Mouse (Mus musculus) hindbrain, embryonic 16.5 days (tissue): ENCODE results near the gene AC131692.1. TPM values are rescaled to one million over a fixed set of nuclear protein-coding genes. Genes with fewer than 3 reads are reported as not detected.

Experiments
- ATAC-seq: fragments of 200-750 bp; cut with Nextera tagmentation; 2 replicates; pipeline ENCODE4 v1.8.0; 2017; ENCODE audit warnings: moderate TSS enrichment, moderate library complexity
- H3K27ac ChIP-seq: fragments of 300-500 bp; sonication (generic); 2 replicates; pipeline ENCODE4 v1.5.1; 2014; ENCODE audit warnings: low read depth, mild to moderate bottlenecking, control low read depth, low read length, moderate library complexity
- H3K27me3 ChIP-seq: fragments of 300-500 bp; sonication (generic); replicated peaks from 2 replicates; pipeline ENCODE4 v1.6.1; 2014; ENCODE audit warnings: low read length; ENCODE audit not compliant: control insufficient read depth, insufficient read depth
- H3K36me3 ChIP-seq: fragments of 300-500 bp; sonication (generic); 2 replicates; pipeline ENCODE4 v1.6.1; 2014; ENCODE audit warnings: mild to moderate bottlenecking, low read length, moderate library complexity, mixed read lengths; ENCODE audit not compliant: control insufficient read depth, insufficient read depth
- H3K4me1 ChIP-seq: fragments of 300-500 bp; sonication (generic); 2 replicates; pipeline ENCODE4 v1.6.1; 2014; ENCODE audit warnings: low read depth, low read length; ENCODE audit not compliant: control insufficient read depth, insufficient read depth
- H3K4me2 ChIP-seq: fragments of 300-500 bp; sonication (generic); 2 replicates; pipeline ENCODE4 v1.6.1; 2014; ENCODE audit warnings: mild to moderate bottlenecking, low read length, control low read depth, moderate library complexity
- H3K4me3 ChIP-seq: fragments of 300-500 bp; sonication (generic); 2 replicates; pipeline ENCODE4 v1.5.1; 2014; ENCODE audit warnings: mild to moderate bottlenecking, low read length, control low read depth, moderate library complexity
- H3K9ac ChIP-seq: fragments of 300-500 bp; sonication (generic); 2 replicates; pipeline ENCODE4 v1.6.1; 2014; ENCODE audit warnings: low read depth, mild to moderate bottlenecking, control low read depth, low read length, moderate library complexity
- H3K9me3 ChIP-seq: fragments of 300-500 bp; sonication (generic); 2 replicates; pipeline ENCODE4 v1.6.1; 2014; ENCODE audit warnings: mild to moderate bottlenecking, low read length, moderate library complexity; ENCODE audit not compliant: control insufficient read depth
- WGBS: fragments of 180-500 bp; shearing (Covaris S2); extraction: QIAGEN DNeasy Blood & Tissue Kit; methylation state at CpG from one replicate; pipeline ENCODE4 v1.1.7; 2014; 5-methylcytosine and 5-hydroxymethylcytosine counted together
- polyA plus RNA-seq: library from polyadenylated mRNA; unstranded; fragments of >200 nt; fragmentation: Nextera tagmentation; extraction: Ambion mirVana; gene quantifications from 2 replicates; pipeline ENCODE4 v1.2.1, GENCODE M21; 2015

Gene AC131692.1
- polyA plus RNA-seq, 1 experiment from 2014 or later = not detected

DNA sequence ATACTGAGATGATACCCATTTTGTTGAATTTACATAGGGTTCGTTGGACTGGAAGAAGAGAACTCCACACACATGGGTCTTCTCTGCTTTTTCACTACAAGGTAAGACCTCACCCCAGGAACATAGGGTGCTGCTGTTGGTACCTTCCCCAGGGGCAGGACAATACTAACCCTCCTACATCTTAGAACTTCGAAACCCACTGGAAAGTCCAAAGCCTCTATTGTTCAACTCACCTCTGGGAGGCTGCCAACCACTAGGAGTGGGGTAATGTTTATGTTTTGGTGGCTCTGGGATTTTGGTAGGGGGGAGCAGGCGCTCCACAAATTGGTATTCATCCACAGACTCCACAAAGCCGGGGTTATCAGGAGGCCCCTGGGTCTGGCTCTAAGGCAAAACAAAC, 37.5 kb upstream of the AC131692.1 start:
- Histone ChIP-seq H3K4me3 (peak overlapping the region; percentile 63), H3K27me3 (no peaks in the 10 kb centered on the region), H3K4me2 (peak overlapping the region; percentile 86), H3K4me1 (peaks cover 20% of the 10 kb centered on the region), H3K36me3 (peaks cover 30% of the 10 kb centered on the region), H3K9me3 (no peaks in the 10 kb centered on the region), H3K27ac (no peak overlapping the region), H3K9ac (peak overlapping the region; percentile 85)
- 47% methylated on average over 4 of the region's 4 CpGs for WGBS
- ATAC-seq = no peak

DNA sequence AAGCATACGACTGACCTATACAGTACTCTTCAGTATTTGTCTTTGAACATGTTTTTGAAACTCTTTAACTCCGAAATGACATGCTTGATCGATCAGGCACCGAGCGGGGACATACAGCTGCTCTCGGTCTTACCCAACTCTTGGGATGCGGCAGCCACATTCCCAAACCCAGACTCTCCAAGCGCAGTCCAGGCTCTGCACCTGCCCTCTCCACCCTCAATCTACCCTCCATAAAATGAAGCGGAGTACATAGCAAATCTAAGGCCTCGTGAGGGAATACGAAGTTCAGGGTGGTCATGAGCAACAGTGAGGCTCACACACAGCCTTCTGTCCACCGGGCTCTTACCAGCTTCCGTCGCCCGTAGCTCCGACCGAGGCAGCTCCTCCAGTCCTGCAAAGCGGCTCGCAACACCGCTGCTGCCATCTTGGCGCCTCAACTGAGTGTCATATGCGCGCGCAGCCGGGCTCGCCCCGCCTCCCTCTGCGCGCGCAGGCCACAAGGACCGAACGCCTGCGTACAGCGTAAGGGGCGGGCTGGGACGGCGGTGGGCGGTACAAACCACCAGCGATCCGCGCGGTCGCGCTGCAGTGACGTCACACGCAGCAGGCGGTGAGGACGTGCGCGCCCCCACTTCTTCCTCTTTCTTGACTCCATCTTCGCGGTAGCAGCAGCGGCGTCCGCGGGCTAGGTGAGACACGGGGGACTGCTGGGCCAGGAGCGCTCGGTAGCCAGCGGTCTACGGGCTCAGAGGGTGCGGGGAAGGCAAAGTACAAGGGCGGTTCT, 36.7 kb upstream of the AC131692.1 start, which contains the start of the genes Mrpl49 and Fau:
Gene Mrpl49 (minus strand): TSS at position 473 of the 784 bp plus-strand sequence.
Gene Fau (plus strand): TSS at position 532 of the 784 bp plus-strand sequence.
- Histone ChIP-seq H3K36me3 (peaks cover 24% of the 10 kb centered on the region), H3K27ac (peak within 1 kb of the TSS; percentile 80), H3K4me3 (peak within 1 kb of the TSS; percentile 63), H3K9ac (peak within 1 kb of the TSS; percentile 89), H3K27me3 (no peaks in the 10 kb centered on the region), H3K4me1 (peaks cover 28% of the 10 kb centered on the region), H3K4me2 (peak within 1 kb of the TSS; percentile 90), H3K9me3 (no peaks in the 10 kb centered on the region)
- peak; percentile 89 for ATAC-seq
- under 1% methylated on average over 50 of the region's 63 CpGs for WGBS

DNA sequence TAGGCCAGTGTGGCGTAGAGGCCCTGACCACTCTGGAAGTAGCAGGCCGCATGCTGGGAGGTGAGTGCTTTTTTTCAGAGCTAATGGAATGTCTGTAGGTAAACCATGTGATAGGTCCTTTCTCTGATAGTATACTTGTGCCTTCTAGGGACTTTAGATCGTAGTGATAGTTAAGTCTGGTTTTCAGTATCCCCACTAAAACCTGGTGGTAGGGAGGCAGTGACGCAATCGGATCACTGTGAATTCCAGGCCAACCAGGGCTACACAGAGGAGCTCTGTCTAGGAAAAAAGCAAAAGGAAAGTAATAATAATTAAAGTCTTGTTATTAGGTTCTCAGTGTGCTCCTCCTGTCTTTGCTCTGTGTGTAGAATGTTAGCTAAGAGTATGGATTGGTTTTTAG, 35.7 kb upstream of the AC131692.1 start:
- peak overlapping the region; percentile 63 for H3K4me3 ChIP-seq
- WGBS = 34% methylated on average over 5 of the region's 5 CpGs
- peaks cover 15% of the 10 kb centered on the region for H3K36me3 ChIP-seq
- peak overlapping the region; percentile 90 for H3K4me2 ChIP-seq
- H3K27me3 ChIP-seq = no peaks in the 10 kb centered on the region
- H3K4me1 ChIP-seq = peaks cover 34% of the 10 kb centered on the region
- H3K9me3 ChIP-seq = no peaks in the 10 kb centered on the region
- ATAC-seq = no peak
- H3K27ac ChIP-seq = no peak overlapping the region
- H3K9ac ChIP-seq = peak overlapping the region; percentile 89

DNA sequence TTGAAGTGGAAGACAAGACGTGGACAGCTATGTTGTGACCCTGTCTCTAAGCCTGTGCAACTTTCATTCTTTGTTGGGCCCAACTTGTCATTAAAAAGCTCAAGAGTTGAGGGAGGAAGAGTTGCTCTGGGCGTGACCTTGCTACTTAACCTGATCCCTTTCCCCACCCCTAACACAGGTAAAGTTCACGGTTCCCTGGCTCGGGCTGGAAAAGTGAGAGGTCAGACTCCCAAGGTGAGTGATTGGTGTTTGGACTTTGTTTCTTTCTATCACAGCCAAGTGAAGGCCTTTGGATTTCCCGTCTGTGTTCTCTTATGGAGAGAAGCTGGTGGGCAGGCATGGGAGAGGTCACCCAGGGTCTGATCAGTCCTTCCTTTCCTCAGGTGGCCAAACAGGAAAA, 35.3 kb upstream of the AC131692.1 start:
- no peak for ATAC-seq

DNA sequence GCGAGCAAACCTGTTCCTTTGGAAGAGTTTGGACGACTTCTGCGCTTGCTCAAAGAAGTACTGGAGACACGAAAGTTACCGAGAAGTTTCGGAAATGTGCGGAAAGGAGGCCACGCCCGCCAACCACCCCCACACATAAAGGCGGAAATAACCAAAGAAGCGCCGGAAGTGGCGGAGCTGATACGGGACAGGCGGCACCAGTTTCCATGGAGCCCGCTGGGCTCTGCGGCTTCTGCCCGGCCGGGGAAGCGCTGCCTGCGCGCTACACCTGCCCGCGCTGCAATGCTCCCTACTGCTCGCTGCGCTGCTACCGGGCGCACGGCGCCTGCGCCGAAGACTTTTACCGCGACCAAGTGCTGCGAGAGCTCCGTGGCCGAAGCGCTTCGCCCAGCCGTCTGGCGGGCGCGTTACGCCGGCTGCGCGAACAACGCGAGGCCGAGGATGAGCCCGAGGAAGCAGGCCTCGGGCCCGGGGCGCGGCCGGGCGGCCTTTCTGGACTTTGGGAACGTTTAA, 33.1 kb upstream of the AC131692.1 start, which contains the start of gene Znhit2:
Gene Znhit2 (plus strand): TSS at position 172 of the 513 bp plus-strand sequence.
- Histone ChIP-seq H3K36me3 (no peaks in the 10 kb centered on the region), H3K27me3 (no peaks in the 10 kb centered on the region), H3K9me3 (no peaks in the 10 kb centered on the region), H3K4me1 (peaks cover 44% of the 10 kb centered on the region), H3K4me2 (peak within 1 kb of the TSS; percentile 100), H3K27ac (peak within 1 kb of the TSS; percentile 87), H3K9ac (peak within 1 kb of the TSS; percentile 87), H3K4me3 (peak within 1 kb of the TSS; percentile 71)
- peak; percentile 73 for ATAC-seq
- WGBS = under 1% methylated on average over 54 of the region's 58 CpGs

More for the DNA sequence above, 35.3 kb upstream of the AC131692.1 start:
- Histone ChIP-seq H3K4me2 (peak overlapping the region; percentile 90), H3K27me3 (no peaks in the 10 kb centered on the region), H3K4me3 (no peak overlapping the region; the same call in 1 of the 2 replicates), H3K4me1 (peaks cover 39% of the 10 kb centered on the region), H3K27ac (no peak overlapping the region), H3K36me3 (peaks cover 10% of the 10 kb centered on the region; the same call in 1 of the 2 replicates), H3K9me3 (no peaks in the 10 kb centered on the region), H3K9ac (no peak overlapping the region; the same call in 1 of the 2 replicates)
- WGBS = 91% methylated on average over 5 of the region's 5 CpGs

DNA sequence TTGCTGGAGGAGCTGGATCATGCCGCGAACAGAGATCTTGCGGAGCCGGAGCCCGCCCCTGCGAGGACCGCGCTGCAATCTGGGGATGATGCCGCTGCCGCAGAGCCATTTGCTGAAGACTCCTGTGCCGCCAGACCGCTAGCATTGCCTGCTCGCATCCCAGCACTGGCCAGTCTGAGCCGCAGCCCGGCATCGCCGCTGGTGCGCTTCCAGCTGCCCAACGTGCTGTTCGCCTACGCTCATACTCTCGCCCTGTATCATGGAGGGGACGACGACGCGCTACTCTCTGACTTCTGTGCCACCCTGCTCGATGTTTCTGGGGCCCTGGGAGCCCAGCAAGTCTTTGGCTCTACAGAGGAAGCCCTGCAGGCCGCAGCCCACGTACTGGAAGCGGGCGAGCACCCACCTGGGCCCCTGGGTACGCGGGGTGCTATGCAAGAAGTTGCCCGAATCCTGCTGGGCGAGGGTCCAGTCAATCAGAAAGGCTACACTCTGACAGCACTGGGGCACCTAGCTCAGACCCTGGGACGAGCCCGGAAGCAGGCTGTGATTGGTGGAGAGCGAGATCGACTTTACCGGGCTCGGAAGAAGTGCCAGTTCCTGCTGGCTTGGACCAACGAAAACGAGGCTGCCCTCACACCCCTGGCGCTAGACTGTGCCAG, 32.4 kb upstream of the AC131692.1 start:
- H3K36me3 ChIP-seq = no peaks in the 10 kb centered on the region
- peak overlapping the region; percentile 71 for H3K4me3 ChIP-seq
- H3K4me1 ChIP-seq = peaks cover 44% of the 10 kb centered on the region
- H3K4me2 ChIP-seq = peak overlapping the region; percentile 100
- peak overlapping the region; percentile 87 for H3K9ac ChIP-seq
- H3K27ac ChIP-seq = peak overlapping the region; percentile 87
- 2% methylated on average over 37 of the region's 44 CpGs for WGBS
- no peaks in the 10 kb centered on the region for H3K9me3 ChIP-seq
- ATAC-seq = peak; percentile 9; the same call in 1 of the 2 replicates
- no peaks in the 10 kb centered on the region for H3K27me3 ChIP-seq

DNA sequence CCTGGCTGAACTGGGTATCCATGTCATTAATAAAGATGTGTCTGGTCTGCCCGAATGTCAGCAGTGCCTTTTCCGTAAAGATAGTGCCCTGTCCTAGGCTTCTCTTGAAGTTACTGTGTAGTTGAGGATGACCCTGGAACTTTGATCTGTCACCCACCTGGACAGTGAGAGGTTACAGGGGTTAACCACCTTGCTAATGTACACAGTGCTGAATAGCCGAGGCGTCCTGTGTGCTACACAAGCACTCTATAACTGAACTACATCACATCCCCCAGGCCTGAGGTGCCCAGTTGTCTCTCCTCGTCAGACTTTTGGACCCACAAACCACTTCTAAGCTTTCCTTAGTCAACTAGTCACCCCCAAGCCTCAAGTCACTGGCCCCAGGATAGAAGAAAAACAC, 31.8 kb upstream of the AC131692.1 start:
- Histone ChIP-seq H3K9me3 (no peaks in the 10 kb centered on the region), H3K4me3 (peak overlapping the region; percentile 71), H3K27ac (no peak overlapping the region), H3K36me3 (no peaks in the 10 kb centered on the region), H3K4me2 (peak overlapping the region; percentile 100), H3K27me3 (no peaks in the 10 kb centered on the region), H3K9ac (peak overlapping the region; percentile 87), H3K4me1 (peaks cover 42% of the 10 kb centered on the region)
- no peak for ATAC-seq
- WGBS = 74% methylated on average over 5 of the region's 5 CpGs

DNA sequence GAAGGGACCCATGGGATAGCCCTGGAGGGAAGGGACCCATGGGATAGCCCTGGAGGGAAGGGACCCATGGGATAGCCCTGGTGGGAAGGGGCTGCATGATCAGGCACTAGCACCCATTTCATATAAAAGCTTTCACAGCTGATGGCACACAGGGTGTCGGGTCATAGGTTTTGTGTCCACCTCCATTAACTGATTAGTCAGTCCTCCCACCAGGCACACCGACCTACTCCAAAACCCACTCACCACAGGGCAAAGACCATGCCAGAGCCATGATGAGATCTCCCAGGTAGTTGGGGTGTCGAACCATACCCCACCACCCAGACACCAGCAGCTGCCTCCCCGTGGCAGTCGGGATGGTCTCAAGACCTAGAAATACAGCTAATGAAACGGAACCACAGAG, 31.1 kb upstream of the AC131692.1 start:
- Histone ChIP-seq H3K27me3 (no peaks in the 10 kb centered on the region), H3K36me3 (no peaks in the 10 kb centered on the region), H3K4me2 (peak overlapping the region; percentile 100; the same call in 1 of the 2 replicates), H3K27ac (no peak overlapping the region), H3K9me3 (no peaks in the 10 kb centered on the region), H3K9ac (no peak overlapping the region), H3K4me1 (peaks cover 44% of the 10 kb centered on the region), H3K4me3 (no peak overlapping the region)
- ATAC-seq = no peak
- WGBS = 97% methylated on average over 6 of the region's 6 CpGs

DNA sequence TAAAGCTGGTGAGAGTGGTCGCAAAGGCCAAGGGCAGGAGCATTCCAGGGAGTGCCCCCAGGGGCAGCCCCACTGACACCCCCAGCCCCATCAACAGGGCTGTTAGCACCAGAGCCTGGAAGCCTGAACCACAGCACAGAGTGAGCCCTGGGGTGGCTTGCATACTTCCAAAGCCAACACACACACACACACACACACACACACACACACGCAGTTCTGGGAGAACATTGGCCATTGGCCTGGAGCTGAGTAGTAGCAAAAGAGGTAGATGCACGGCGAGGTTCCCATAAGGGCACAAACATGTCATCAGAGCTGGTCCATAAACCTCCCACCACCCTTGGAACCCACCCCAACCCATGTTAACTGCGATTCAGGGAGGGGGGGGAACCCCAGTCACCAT, 27.6 kb upstream of the AC131692.1 start:
- H3K4me3 ChIP-seq = peak overlapping the region; percentile 62
- no peaks in the 10 kb centered on the region for H3K27me3 ChIP-seq
- H3K9ac ChIP-seq = peak overlapping the region; percentile 79
- ATAC-seq = peak; percentile 4; the same call in 1 of the 2 replicates
- peak overlapping the region; percentile 92 for H3K27ac ChIP-seq
- peak overlapping the region; percentile 89 for H3K4me2 ChIP-seq
- H3K4me1 ChIP-seq = peaks cover 39% of the 10 kb centered on the region
- 37% methylated on average over 5 of the region's 5 CpGs for WGBS
- peaks cover 19% of the 10 kb centered on the region for H3K36me3 ChIP-seq
- H3K9me3 ChIP-seq = no peaks in the 10 kb centered on the region
